Mouse (Mus musculus): Measurements from ENCODE around the gene Rpl9-ps6. TPM values are rescaled to one million over a fixed set of nuclear protein-coding genes. Genes with fewer than 3 reads are reported as not detected.
"Not testable (repeated sequence)": the region's sequence is repeated elsewhere in the genome, so short reads cannot be mapped to it uniquely, and the experiment has no call there.

Rpl9-ps6 gene
- polyA plus RNA-seq, 1 experiment from 2014 or later = 122 TPM

GRCm38 (mm10) chr19:32480255-32480654, 13.9 kb upstream of the Rpl9-ps6 start:
- WGBS = 84% methylated on average over 5 of the region's 5 CpGs
- H3K4me3 ChIP-seq = no peak overlapping the region

GRCm38 (mm10) chr19:32476712-32477052, 10.3 kb upstream of the Rpl9-ps6 start:
- ATAC-seq (ENCODE audit: low FRiP score, low read depth) = no peak
- Histone ChIP-seq H3K27me3 (no peaks in the 10 kb centered on the region), H3K9me3 (no peaks in the 10 kb centered on the region), H3K4me2 (replicated peaks) (no peak overlapping the region), H3K4me1 (no peaks in the 10 kb centered on the region), H3K27ac (no peak overlapping the region), H3K36me3 (no peaks in the 10 kb centered on the region), H3K9ac (no peak overlapping the region), H3K4me3 (no peak overlapping the region)
- 85% methylated on average over 4 of the region's 4 CpGs for WGBS

More at GRCm38 (mm10) chr19:32480255-32480654, 13.9 kb upstream of the Rpl9-ps6 start:
- Histone ChIP-seq H3K27me3 (no peaks in the 10 kb centered on the region), H3K4me2 (replicated peaks) (no peak overlapping the region), H3K9ac (no peak overlapping the region), H3K36me3 (no peaks in the 10 kb centered on the region), H3K9me3 (no peaks in the 10 kb centered on the region), H3K4me1 (peaks cover 6% of the 10 kb centered on the region), H3K27ac (no peak overlapping the region)
- no peak for ATAC-seq (ENCODE audit: low FRiP score, low read depth)

- H3K9me3 ChIP-seq = no peaks in the 10 kb centered on the region
- no peaks in the 10 kb centered on the region for H3K27me3 ChIP-seq
- no peak overlapping the region for H3K4me3 ChIP-seq
- no peak overlapping the region for H3K27ac ChIP-seq
- no peak overlapping the region for H3K9ac ChIP-seq
- H3K36me3 ChIP-seq = no peaks in the 10 kb centered on the region
- 84% methylated on average over 12 of the region's 12 CpGs for WGBS
- no peak for ATAC-seq (ENCODE audit: low FRiP score, low read depth)
- no peak overlapping the region for H3K4me2 ChIP-seq (replicated peaks)
- H3K4me1 ChIP-seq = no peaks in the 10 kb centered on the region
These were observed 9.8 kb upstream of the Rpl9-ps6 start for GRCm38 (mm10) chr19:32476016-32476711.

- no peaks in the 10 kb centered on the region for H3K9me3 ChIP-seq
- peak overlapping the region; percentile 31; the same call in 1 of the 2 replicates for H3K4me2 ChIP-seq (replicated peaks)
- H3K9ac ChIP-seq = no peak overlapping the region
- 87% methylated on average over 13 of the region's 13 CpGs for WGBS
- no peak for ATAC-seq (ENCODE audit: low FRiP score, low read depth)
- H3K4me1 ChIP-seq = no peaks in the 10 kb centered on the region
- no peak overlapping the region for H3K27ac ChIP-seq
- H3K36me3 ChIP-seq = no peaks in the 10 kb centered on the region
- no peak overlapping the region for H3K4me3 ChIP-seq
- H3K27me3 ChIP-seq = no peaks in the 10 kb centered on the region
These were observed 4.3 kb upstream of the Rpl9-ps6 start for GRCm38 (mm10) chr19:32470570-32471263.

- Histone ChIP-seq H3K4me3 (no peak overlapping the region), H3K36me3 (no peaks in the 10 kb centered on the region), H3K4me2 (replicated peaks) (peak overlapping the region; percentile 31; the same call in 1 of the 2 replicates), H3K27me3 (no peaks in the 10 kb centered on the region), H3K4me1 (no peaks in the 10 kb centered on the region), H3K9me3 (no peaks in the 10 kb centered on the region), H3K9ac (no peak overlapping the region), H3K27ac (no peak overlapping the region)
- WGBS = 24% methylated on average over 6 of the region's 6 CpGs
- ATAC-seq (ENCODE audit: low FRiP score, low read depth) = no peak
These were observed 3.7 kb upstream of the Rpl9-ps6 start for GRCm38 (mm10) chr19:32470059-32470497.

GRCm38 (mm10) chr19:32467325-32467724, 947 bp upstream of the Rpl9-ps6 start:
- Histone ChIP-seq H3K9me3 (no peaks in the 10 kb centered on the region), H3K36me3 (no peaks in the 10 kb centered on the region), H3K4me3 (no peak overlapping the region), H3K4me1 (no peaks in the 10 kb centered on the region), H3K9ac (no peak overlapping the region), H3K27ac (no peak overlapping the region), H3K4me2 (replicated peaks) (no peak overlapping the region), H3K27me3 (no peaks in the 10 kb centered on the region)
- 90% methylated on average over 5 of the region's 5 CpGs for WGBS
- no peak for ATAC-seq (ENCODE audit: low FRiP score, low read depth)

GRCm38 (mm10) chr19:32465228-32465627, 1.1 kb downstream of the Rpl9-ps6 start:
- no peak for ATAC-seq (ENCODE audit: low FRiP score, low read depth)
- 74% methylated on average over 4 of the region's 4 CpGs for WGBS
- Histone ChIP-seq H3K27me3 (no peaks in the 10 kb centered on the region), H3K4me2 (replicated peaks) (no peak overlapping the region), H3K27ac (no peak overlapping the region), H3K4me3 (no peak overlapping the region), H3K36me3 (no peaks in the 10 kb centered on the region), H3K9ac (no peak overlapping the region), H3K9me3 (no peaks in the 10 kb centered on the region), H3K4me1 (no peaks in the 10 kb centered on the region)

- no peak for ATAC-seq (ENCODE audit: low FRiP score, low read depth)
- no peaks in the 10 kb centered on the region for H3K36me3 ChIP-seq
- no peak overlapping the region for H3K9ac ChIP-seq
- no peaks in the 10 kb centered on the region for H3K4me1 ChIP-seq
- 0 out of 2 replicates have a peak, but pooled peaks cover 6% of the 10 kb centered on the region for H3K9me3 ChIP-seq
- no peak overlapping the region for H3K4me2 ChIP-seq (replicated peaks)
- 92% methylated on average over 6 of the region's 6 CpGs for WGBS
- H3K27ac ChIP-seq = no peak overlapping the region
- H3K27me3 ChIP-seq = no peaks in the 10 kb centered on the region
- no peak overlapping the region for H3K4me3 ChIP-seq
These were observed 3.3 kb downstream of the Rpl9-ps6 start for GRCm38 (mm10) chr19:32463037-32463436.

GRCm38 (mm10) chr19:32457631-32458030, 8.7 kb downstream of the Rpl9-ps6 start:
- H3K9me3 ChIP-seq = peaks cover 10% of the 10 kb centered on the region; the same call in 1 of the 2 replicates
- H3K9ac ChIP-seq; H3K4me1 ChIP-seq; ATAC-seq (ENCODE audit: low FRiP score, low read depth); H3K27ac ChIP-seq; H3K27me3 ChIP-seq; H3K4me2 ChIP-seq (replicated peaks); H3K36me3 ChIP-seq; H3K4me3 ChIP-seq: not testable (repeated sequence)
- WGBS = 89% methylated on average over 8 of the region's 8 CpGs

GRCm38 (mm10) chr19:32456744-32457143, 9.6 kb downstream of the Rpl9-ps6 start:
- peaks cover 5% of the 10 kb centered on the region; the same call in 1 of the 2 replicates for H3K4me1 ChIP-seq
- H3K27me3 ChIP-seq = no peaks in the 10 kb centered on the region
- WGBS = 88% methylated on average over 2 of the region's 2 CpGs
- no peak overlapping the region for H3K4me3 ChIP-seq
- no peak overlapping the region for H3K27ac ChIP-seq
- no peaks in the 10 kb centered on the region for H3K36me3 ChIP-seq
- no peak overlapping the region for H3K9ac ChIP-seq
- H3K4me2 ChIP-seq (replicated peaks) = no peak overlapping the region
- peaks cover 12% of the 10 kb centered on the region; the same call in 1 of the 2 replicates for H3K9me3 ChIP-seq
- ATAC-seq (ENCODE audit: low FRiP score, low read depth) = no peak

GRCm38 (mm10) chr19:32452231-32452630, 14.1 kb downstream of the Rpl9-ps6 start:
- no peak overlapping the region for H3K27ac ChIP-seq
- peaks cover 5% of the 10 kb centered on the region; the same call in 1 of the 2 replicates for H3K4me1 ChIP-seq
- H3K9me3 ChIP-seq = peaks cover 26% of the 10 kb centered on the region
- no peaks in the 10 kb centered on the region for H3K36me3 ChIP-seq
- no peak overlapping the region for H3K4me2 ChIP-seq (replicated peaks)
- WGBS = 54% methylated on average over 4 of the region's 4 CpGs
- no peak overlapping the region for H3K9ac ChIP-seq
- no peak overlapping the region for H3K4me3 ChIP-seq
- no peak for ATAC-seq (ENCODE audit: low FRiP score, low read depth)
- no peaks in the 10 kb centered on the region for H3K27me3 ChIP-seq

GRCm38 (mm10) chr19:32448931-32449330, 17.4 kb downstream of the Rpl9-ps6 start:
- WGBS = 91% methylated on average over 10 of the region's 10 CpGs

More at GRCm38 (mm10) chr19:32448931-32449330, 17.4 kb downstream of the Rpl9-ps6 start:
- no peak for ATAC-seq (ENCODE audit: low FRiP score, low read depth)
- Histone ChIP-seq H3K27ac (no peak overlapping the region), H3K9ac (no peak overlapping the region), H3K27me3 (no peaks in the 10 kb centered on the region), H3K4me2 (replicated peaks) (no peak overlapping the region), H3K4me3 (no peak overlapping the region), H3K4me1 (peaks cover 5% of the 10 kb centered on the region; the same call in 1 of the 2 replicates), H3K9me3 (peaks cover 26% of the 10 kb centered on the region), H3K36me3 (no peaks in the 10 kb centered on the region)
